Mouse (Mus musculus) limb, embryonic 14.5 days (tissue): ENCODE measurements around the gene Coro1c. TPM values are rescaled to one million over a fixed set of nuclear protein-coding genes. Genes with fewer than 3 reads are reported as not detected.

Experiments
- ATAC-seq: fragments of 200-750 bp; cut with Nextera tagmentation; 2 replicates; pipeline ENCODE4 v1.8.0; 2017; ENCODE audit warnings: low read depth, moderate number of reproducible peaks, moderate TSS enrichment; ENCODE audit not compliant: low FRiP score
- DNase-seq: peaks from one replicate; pipeline ENCODE4 v3.0.0-alpha.2; 2015; ENCODE audit warnings: low spot score
- H3K27ac ChIP-seq: fragments of 300-500 bp; sonication (generic); replicated peaks from 2 replicates; pipeline ENCODE4 v1.5.1; 2014; ENCODE audit warnings: low read depth, mild to moderate bottlenecking, low read length, moderate library complexity, mixed read lengths
- H3K27me3 ChIP-seq: fragments of 300-500 bp; sonication (generic); 2 replicates; pipeline ENCODE4 v1.6.1; 2014; ENCODE audit warnings: low read length, mixed read lengths; ENCODE audit not compliant: control insufficient read depth, insufficient read depth
- H3K36me3 ChIP-seq: fragments of 300-500 bp; sonication (generic); 2 replicates; pipeline ENCODE4 v1.6.1; 2014; ENCODE audit warnings: mild to moderate bottlenecking, low read length, moderate library complexity, mixed read lengths; ENCODE audit not compliant: control insufficient read depth, insufficient read depth
- H3K4me1 ChIP-seq: fragments of 300-500 bp; sonication (generic); 2 replicates; pipeline ENCODE4 v1.6.1; 2014; ENCODE audit warnings: antibody characterized with exemption, low read length, mixed read lengths; ENCODE audit not compliant: control insufficient read depth, insufficient read depth
- H3K4me2 ChIP-seq: fragments of 300-500 bp; sonication (generic); replicated peaks from 2 replicates; pipeline ENCODE4 v1.6.1; 2014; ENCODE audit warnings: low read depth, mild to moderate bottlenecking, low read length, moderate library complexity; ENCODE audit not compliant: severe bottlenecking
- H3K4me3 ChIP-seq: fragments of 300-500 bp; sonication (generic); replicated peaks from 2 replicates; pipeline ENCODE4 v1.5.1; 2014; ENCODE audit warnings: low read length
- H3K9ac ChIP-seq: fragments of 300-500 bp; sonication (generic); 2 replicates; pipeline ENCODE4 v1.6.1; 2014; ENCODE audit warnings: mild to moderate bottlenecking, low read depth, low read length, moderate library complexity; ENCODE audit not compliant: severe bottlenecking
- H3K9me3 ChIP-seq: fragments of 300-500 bp; sonication (generic); 2 replicates; pipeline ENCODE4 v1.6.1; 2016; ENCODE audit warnings: low read length; ENCODE audit not compliant: control insufficient read depth
- POLR2A ChIP-seq: fragments of 200-500 bp; IDR thresholded peaks from 2 replicates; pipeline ENCODE4 v1.8.0; 2012; ENCODE audit warnings: inconsistent platforms, mild to moderate bottlenecking, moderate library complexity, borderline replicate concordance; ENCODE audit not compliant: insufficient read depth, insufficient read length; ENCODE audit errors: extremely low read depth
- WGBS: fragments of 180-500 bp; shearing (Covaris S2); extraction: QIAGEN DNeasy Blood & Tissue Kit; methylation state at CpG from one replicate; pipeline ENCODE4 v1.1.7; 2014; 5-methylcytosine and 5-hydroxymethylcytosine counted together
- polyA plus RNA-seq, 2 experiments: library from polyadenylated mRNA; depleted of rRNA in 1 of 2; stranded (reverse) in 1 of 2; unstranded in 1 of 2; fragments of >200 nt; fragmentation: Nextera tagmentation in 1 of 2; extraction: Ambion mirVana in 1 of 2; gene quantifications; 2 replicates each; pipeline versions ENCODE4 v1.2.1 to v1.2.3; 2012 to 2014

Gene Coro1c
- polyA plus RNA-seq, 2 experiments: 68.9 to 92.4 TPM

DNA sequence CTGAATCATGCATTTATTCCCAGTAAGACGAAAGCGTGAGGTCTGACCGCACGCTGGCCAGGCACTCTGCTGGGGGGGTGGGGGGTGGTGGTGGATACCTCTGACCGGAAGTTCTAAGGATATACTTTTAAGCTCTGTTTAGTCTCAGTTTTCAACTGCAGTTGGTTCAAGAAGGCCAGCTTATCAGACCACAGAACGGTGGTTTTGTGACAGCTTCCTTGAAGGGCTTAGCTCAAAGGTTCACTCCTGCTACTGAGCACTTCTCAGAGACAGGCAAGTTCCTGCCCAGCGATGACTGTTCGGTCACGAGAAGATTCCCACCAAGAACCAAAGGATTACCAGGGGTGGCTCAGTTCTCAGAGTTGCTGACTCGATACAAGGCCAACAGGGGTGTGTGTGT lies 44.0 kb upstream of the Coro1c start:
- Histone ChIP-seq H3K9me3 (no peaks in the 10 kb centered on the region), H3K27ac (no peak overlapping the region), H3K9ac (no peak overlapping the region), H3K36me3 (peaks cover 73% of the 10 kb centered on the region), H3K27me3 (no peaks in the 10 kb centered on the region), H3K4me2 (no peak overlapping the region), H3K4me3 (no peak overlapping the region), H3K4me1 (no peaks in the 10 kb centered on the region)
- DNase-seq (no peak), ATAC-seq (no peak)
- no peak for TF ChIP-seq POLR2A
- WGBS: 87% methylated on average over 10 of the region's 10 CpGs

DNA sequence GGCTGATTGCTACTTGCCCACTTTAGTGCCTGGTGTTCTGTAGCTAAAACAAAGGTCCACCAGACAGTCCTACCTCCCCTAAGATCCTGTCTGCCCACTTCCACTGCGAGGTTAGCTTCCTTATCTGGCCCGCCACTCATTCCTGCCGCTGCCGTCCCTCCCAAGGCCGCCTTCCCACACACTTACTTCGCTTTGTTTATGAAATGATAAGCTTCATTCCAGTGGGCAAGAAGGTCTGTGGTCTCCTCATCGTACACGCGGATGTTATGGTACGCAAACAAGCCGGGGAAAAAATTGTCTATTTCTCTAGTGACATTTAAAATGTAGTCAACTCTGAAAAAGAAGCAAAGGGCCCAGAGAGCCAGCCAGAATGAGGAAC lies 43.1 kb upstream of the Coro1c start:
- H3K4me1 ChIP-seq: no peaks in the 10 kb centered on the region
- H3K27ac ChIP-seq: no peak overlapping the region
- no peaks in the 10 kb centered on the region for H3K27me3 ChIP-seq
- H3K4me2 ChIP-seq: no peak overlapping the region
- 85% methylated on average over 11 of the region's 11 CpGs for WGBS
- H3K36me3 ChIP-seq: peaks cover 72% of the 10 kb centered on the region
- no peak overlapping the region for H3K4me3 ChIP-seq
- DNase-seq: no peak
- H3K9me3 ChIP-seq: no peaks in the 10 kb centered on the region
- no peak for ATAC-seq
- H3K9ac ChIP-seq: no peak overlapping the region
- no peak for TF ChIP-seq POLR2A

DNA sequence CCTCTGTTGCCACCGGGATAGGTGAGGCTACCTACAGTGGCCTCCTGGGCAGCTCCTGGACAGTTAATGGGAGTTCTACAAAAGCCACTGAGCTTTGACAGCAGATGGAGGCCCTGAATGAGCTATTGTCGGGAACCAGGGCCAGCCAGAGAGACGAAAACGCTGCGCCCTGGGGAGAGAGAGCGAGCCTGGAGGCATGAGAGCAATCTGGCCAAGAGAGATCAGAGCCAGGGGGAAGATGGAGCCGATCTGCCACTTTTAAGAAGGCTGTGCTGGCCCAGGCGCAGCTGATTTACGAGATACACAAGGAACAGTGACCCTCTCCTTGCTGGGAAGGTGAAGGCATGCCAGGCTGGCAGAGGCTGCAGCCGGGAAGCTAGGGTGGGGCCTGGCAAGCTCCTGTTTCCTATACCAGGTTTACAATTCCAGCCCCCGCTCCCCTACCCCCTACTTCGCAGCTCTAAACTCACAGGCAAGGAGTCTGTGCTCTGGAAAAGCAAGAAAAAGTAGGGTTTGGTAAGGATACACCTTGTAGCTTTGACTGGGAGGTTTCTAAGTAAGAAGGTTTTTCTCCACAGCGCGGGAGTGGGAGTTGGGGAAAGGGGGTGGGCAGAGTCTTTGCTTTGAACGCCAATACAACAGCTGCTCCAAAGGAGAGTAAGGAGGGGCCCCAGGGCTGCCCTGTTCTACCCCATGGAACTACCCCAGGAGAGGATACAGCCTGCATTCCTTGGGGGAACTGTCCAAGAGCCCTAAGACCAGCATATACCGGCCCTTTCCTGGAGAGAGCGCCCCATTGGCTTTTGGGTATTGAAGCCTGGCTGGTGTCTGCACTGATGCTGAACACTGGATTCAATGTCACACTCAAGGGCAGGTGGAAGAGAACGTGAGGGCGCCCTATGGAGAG lies 42.5 kb upstream of the Coro1c start:
- Histone ChIP-seq H3K4me1 (no peaks in the 10 kb centered on the region), H3K4me2 (no peak overlapping the region), H3K36me3 (peaks cover 75% of the 10 kb centered on the region), H3K27me3 (no peaks in the 10 kb centered on the region), H3K27ac (no peak overlapping the region), H3K9ac (no peak overlapping the region), H3K9me3 (no peaks in the 10 kb centered on the region), H3K4me3 (no peak overlapping the region)
- no peak for DNase-seq
- no peak for TF ChIP-seq POLR2A
- WGBS: 75% methylated on average over 19 of the region's 19 CpGs
- ATAC-seq: no peak

DNA sequence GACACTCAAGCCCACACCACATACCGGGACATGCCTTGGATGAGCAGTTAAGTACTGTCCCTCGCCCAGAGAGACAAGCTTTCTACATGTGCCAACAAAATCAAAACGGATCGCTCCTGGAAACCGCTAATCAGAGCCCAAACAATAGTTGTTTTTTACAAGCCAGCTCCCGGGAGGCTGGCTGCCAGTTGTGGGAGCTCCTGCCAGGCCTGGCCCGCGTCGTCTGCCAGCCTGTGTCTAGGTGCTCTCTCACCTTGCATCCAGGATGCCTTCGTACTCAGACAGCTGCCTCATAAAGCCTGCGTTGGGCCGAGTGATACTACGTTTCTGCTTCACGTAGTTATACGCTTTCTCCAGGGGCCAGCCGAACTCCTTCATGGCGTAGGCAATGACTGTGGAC lies 41.6 kb upstream of the Coro1c start:
- no peak overlapping the region for H3K27ac ChIP-seq
- no peak overlapping the region for H3K4me2 ChIP-seq
- DNase-seq (no peak), ATAC-seq (no peak)
- peaks cover 76% of the 10 kb centered on the region for H3K36me3 ChIP-seq
- H3K4me3 ChIP-seq: no peak overlapping the region
- no peak overlapping the region for H3K9ac ChIP-seq
- H3K9me3 ChIP-seq: no peaks in the 10 kb centered on the region
- TF ChIP-seq POLR2A: no peak
- no peaks in the 10 kb centered on the region for H3K4me1 ChIP-seq
- no peaks in the 10 kb centered on the region for H3K27me3 ChIP-seq
- WGBS: 85% methylated on average over 17 of the region's 17 CpGs

DNA sequence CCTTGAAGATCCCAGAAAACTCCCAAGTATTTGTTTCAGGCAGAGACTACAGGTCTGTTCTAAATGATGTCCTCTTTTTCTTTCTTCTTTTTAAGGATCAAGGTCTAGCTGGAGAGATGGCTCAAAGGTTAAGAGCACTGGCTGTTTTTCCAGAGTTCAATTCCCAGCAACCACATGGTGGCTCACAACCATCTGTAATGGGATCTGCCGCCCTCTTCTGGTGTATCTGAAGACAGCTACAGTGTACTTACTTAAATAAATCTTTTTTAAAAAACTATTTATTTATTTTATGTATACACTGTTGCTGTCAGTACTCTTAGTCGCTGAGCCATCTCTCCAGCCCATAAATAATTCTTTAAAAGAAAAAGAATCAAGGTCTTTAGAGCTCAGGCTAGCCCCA lies 38.7 kb upstream of the Coro1c start:
- Histone ChIP-seq H3K9me3 (no peaks in the 10 kb centered on the region), H3K4me3 (no peak overlapping the region), H3K36me3 (peaks cover 85% of the 10 kb centered on the region), H3K27ac (no peak overlapping the region), H3K4me2 (no peak overlapping the region), H3K4me1 (no peaks in the 10 kb centered on the region), H3K27me3 (no peaks in the 10 kb centered on the region), H3K9ac (no peak overlapping the region)
- ATAC-seq: no peak
- TF ChIP-seq POLR2A: no peak
- 61% methylated on average over 2 of the region's 2 CpGs for WGBS
- no peak for DNase-seq
